Mouse (Mus musculus): ENCODE measurements around the gene Ier5. TPM values are rescaled to one million over a fixed set of nuclear protein-coding genes. Genes with fewer than 3 reads are reported as not detected.

Ier5 gene
- total and polyA plus RNA-seq, 3 experiments = 47.7 to 59.3 (median 58.8) TPM

DNA sequence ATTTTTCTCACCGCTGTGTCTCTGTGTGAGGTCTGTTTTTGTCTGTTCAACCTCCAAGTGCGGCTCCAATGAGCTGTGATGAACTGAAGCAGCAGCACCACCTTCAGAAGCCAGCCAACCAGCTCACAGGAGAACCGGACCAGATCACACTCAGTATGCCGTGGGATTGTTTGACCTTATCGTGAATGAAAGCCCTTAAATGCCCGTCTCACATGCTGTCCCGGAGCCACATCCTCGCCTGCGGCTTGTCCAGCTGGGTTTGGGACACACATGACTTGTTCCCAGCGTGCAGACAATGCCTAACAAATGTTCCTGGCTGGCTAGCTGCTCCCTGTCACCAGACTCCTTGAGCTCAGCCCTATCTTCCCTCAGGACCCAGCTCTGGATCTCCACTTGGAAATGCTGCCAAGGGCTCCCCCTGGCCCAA lies 47.7 kb downstream of the Ier5 start:
- H3K4me2 ChIP-seq (ENCODE audit: insufficient read depth, low read depth, poor library complexity, severe bottlenecking) = peak overlapping the region; percentile 84; the same call in 1 of the 2 replicates
- H3K9ac ChIP-seq (ENCODE audit: insufficient read depth, low read depth) = peak overlapping the region; percentile 17; the same call in 1 of the 2 replicates
- H3K36me3 ChIP-seq (replicated peaks in 1 of 2; ENCODE audit: control insufficient read depth in 1 of 2, insufficient read depth in 1 of 2, low read length in 1 of 2) = no peaks in the 10 kb centered on the region
- in situ Hi-C loops (cut with MboI; ENCODE audit: low pct_ligation_motif_present, low pct_unique_long_range_greater_than_20kb, low sequenced_read_pairs) (loop anchor here (5.0 kb wide), 2 partner anchors 36 to 86 kb away; no protein-coding TSS in a partner anchor), dilution Hi-C loops (cut with MboI; ENCODE audit: extremely low pct_ligation_motif_present, extremely low pct_unique_long_range_greater_than_20kb, low sequenced_read_pairs) (no loop called here)
- no peak for DNase-seq (ENCODE audit: extremely low read depth)
- H3K27me3 ChIP-seq (replicated peaks) = no peaks in the 10 kb centered on the region
- no peaks in the 10 kb centered on the region for H3K9me3 ChIP-seq (replicated peaks; ENCODE audit: low read length)
- no peaks in the 10 kb centered on the region; the same call in 1 of the 2 replicates for H3K79me2 ChIP-seq (replicated peaks; ENCODE audit: control insufficient read depth, extremely low read depth, insufficient read depth, poor library complexity, severe bottlenecking)
- TF ChIP-seq RAD21 (IDR thresholded peaks at IDR 0.05; ENCODE audit: low read depth, low read length) = no peak
- TF ChIP-seq USF2 (conservative IDR thresholded peaks at IDR 0.05; ENCODE audit: low read depth, low read length) = no peak
- no peak for TF ChIP-seq ZKSCAN1 (IDR thresholded peaks at IDR 0.05; ENCODE audit: borderline replicate concordance, low read depth, low read length)
- TF ChIP-seq SIN3A (IDR thresholded peaks at IDR 0.05; ENCODE audit: low read length) = no peak
- no peak for TF ChIP-seq ZC3H11A (IDR thresholded peaks at IDR 0.05; ENCODE audit: low read depth, low read length)
- TF ChIP-seq TBP (conservative IDR thresholded peaks at IDR 0.05; ENCODE audit: low read depth, low read length) = no peak
- no peak for TF ChIP-seq JUND (conservative IDR thresholded peaks at IDR 0.05; ENCODE audit: low read depth, low read length)
- TF ChIP-seq POLR2A (IDR thresholded peaks at IDR 0.05; ENCODE audit: low read depth, low read length) = no peak
- H3K4me1 ChIP-seq (ENCODE audit: control insufficient read depth in 1 of 2, insufficient read depth in 2 of 2) = peaks cover 36 to 69% of the 10 kb centered on the region in 2 experiments
- peak overlapping the region; percentile 92 for H3K27ac ChIP-seq (ENCODE audit: insufficient read depth, low read depth)
- no peak overlapping the region for H3K4me3 ChIP-seq (replicated peaks in 1 of 3; ENCODE audit: low read depth in 2 of 3, low read length in 2 of 3, poor library complexity in 1 of 3)

DNA sequence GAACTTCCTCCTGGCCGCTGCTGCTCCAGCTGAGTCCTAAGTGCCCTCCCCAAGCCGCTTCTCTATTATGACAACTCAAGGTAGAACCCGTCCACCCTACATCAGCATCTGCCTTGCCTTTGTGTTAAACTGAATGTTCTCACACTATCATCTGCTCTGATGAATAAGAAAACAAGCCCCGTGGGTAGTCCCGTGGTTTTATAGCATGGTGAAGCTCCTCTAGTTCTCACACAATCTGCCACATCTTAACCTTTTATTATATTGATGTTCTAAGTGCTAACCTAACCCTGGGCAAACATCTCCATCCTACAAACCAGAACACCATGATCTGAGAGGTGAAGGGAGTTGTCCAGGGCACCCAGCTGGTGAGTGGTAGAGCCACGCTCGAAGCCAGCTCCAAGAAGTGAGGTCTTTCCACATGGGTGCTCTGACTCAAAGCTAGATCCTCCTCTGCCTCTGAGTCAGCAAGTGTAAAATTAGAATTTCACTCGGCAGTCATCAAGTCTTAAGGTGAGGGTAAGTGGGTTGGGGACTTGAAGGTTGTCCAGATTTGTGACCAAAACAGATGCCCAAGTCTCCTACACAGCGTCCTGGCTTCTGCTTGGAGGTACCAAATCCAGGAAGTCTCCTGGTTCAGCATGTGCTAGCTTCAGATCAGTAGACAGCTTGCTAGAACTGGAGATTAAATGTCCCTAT lies 48.4 kb downstream of the Ier5 start:
- H3K36me3 ChIP-seq (replicated peaks in 1 of 2; ENCODE audit: control insufficient read depth in 1 of 2, insufficient read depth in 1 of 2, low read length in 1 of 2) = no peaks in the 10 kb centered on the region
- H3K4me3 ChIP-seq (replicated peaks in 1 of 3; ENCODE audit: low read depth in 2 of 3, low read length in 2 of 3, poor library complexity in 1 of 3) = peak overlapping the region; percentile 36 to 46 (median 38)
- no peaks in the 10 kb centered on the region for H3K27me3 ChIP-seq (replicated peaks)
- H3K9ac ChIP-seq (ENCODE audit: insufficient read depth, low read depth) = peak overlapping the region; percentile 50
- H3K79me2 ChIP-seq (replicated peaks; ENCODE audit: control insufficient read depth, extremely low read depth, insufficient read depth, poor library complexity, severe bottlenecking) = no peaks in the 10 kb centered on the region; the same call in 1 of the 2 replicates
- H3K9me3 ChIP-seq (replicated peaks; ENCODE audit: low read length) = no peaks in the 10 kb centered on the region
- H3K4me1 ChIP-seq (ENCODE audit: control insufficient read depth in 1 of 2, insufficient read depth in 2 of 2) = peaks cover 30 to 63% of the 10 kb centered on the region in 2 experiments
- H3K4me2 ChIP-seq (ENCODE audit: insufficient read depth, low read depth, poor library complexity, severe bottlenecking) = peak overlapping the region; percentile 84
- peak; percentile 89 for DNase-seq (ENCODE audit: extremely low read depth)
- in situ Hi-C loops (cut with MboI; ENCODE audit: low pct_ligation_motif_present, low pct_unique_long_range_greater_than_20kb, low sequenced_read_pairs) = loop anchor here (5.0 kb wide), 2 partner anchors 36 to 86 kb away; no protein-coding TSS in a partner anchor
- H3K27ac ChIP-seq (ENCODE audit: insufficient read depth, low read depth) = peak overlapping the region; percentile 92
- dilution Hi-C loops (cut with MboI; ENCODE audit: extremely low pct_ligation_motif_present, extremely low pct_unique_long_range_greater_than_20kb, low sequenced_read_pairs) = no loop called here
- TF ChIP-seq UBTF (IDR thresholded peaks at IDR 0.05; ENCODE audit: low read depth, low read length) (peak; percentile 62; the same call in 1 of the 2 replicates), JUND (conservative IDR thresholded peaks at IDR 0.05; ENCODE audit: low read depth, low read length) (peak; percentile 93), ETS1 (conservative IDR thresholded peaks at IDR 0.05; ENCODE audit: low read depth, low read length) (peak; percentile 97), EP300 (IDR thresholded peaks at IDR 0.05; ENCODE audit: low read length) (peak; percentile 94), HCFC1 (IDR thresholded peaks at IDR 0.05; ENCODE audit: low read depth, low read length) (no peak), SMC3 (IDR thresholded peaks at IDR 0.05; ENCODE audit: low read depth, low read length) (peak; percentile 41), NRF1 (IDR thresholded peaks at IDR 0.05; ENCODE audit: low read depth, low read length) (no peak), MAZ (IDR thresholded peaks at IDR 0.05; ENCODE audit: low read depth, low read length) (peak; percentile 86), USF1 (IDR thresholded peaks at IDR 0.05; ENCODE audit: low read depth, low read length) (no peak), PAX5 (IDR thresholded peaks at IDR 0.05; ENCODE audit: low read length) (no peak), ZC3H11A (IDR thresholded peaks at IDR 0.05; ENCODE audit: low read depth, low read length) (no peak), CTCF (conservative IDR thresholded peaks at IDR 0.05 in 1 of 2, IDR thresholded peaks at IDR 0.05 in 1 of 2; ENCODE audit: low read depth in 2 of 2, low read length in 2 of 2) (no peak), NELFE (IDR thresholded peaks at IDR 0.05; ENCODE audit: low read depth, low read length) (no peak), MAX (IDR thresholded peaks at IDR 0.05; ENCODE audit: low read length) (peak; percentile 95), ZNF384 (IDR thresholded peaks at IDR 0.05; ENCODE audit: low read depth, low read length) (no peak), CHD1 (IDR thresholded peaks at IDR 0.05; ENCODE audit: low read depth, low read length) (peak; percentile 36; the same call in 1 of the 2 replicates), SIN3A (IDR thresholded peaks at IDR 0.05; ENCODE audit: low read length) (peak; percentile 94), TCF12 (IDR thresholded peaks at IDR 0.05; ENCODE audit: low read depth, low read length) (peak; percentile 84), ZMIZ1 (IDR thresholded peaks at IDR 0.05; ENCODE audit: low read depth, low read length) (no peak), GABPA (IDR thresholded peaks at IDR 0.05; ENCODE audit: insufficient replicate concordance, low read depth, low read length) (no peak), E2F4 (IDR thresholded peaks at IDR 0.05; ENCODE audit: insufficient replicate concordance, low read depth, low read length) (no peak), ELF1 (IDR thresholded peaks at IDR 0.05; ENCODE audit: low read depth, low read length) (no peak), TBP (conservative IDR thresholded peaks at IDR 0.05; ENCODE audit: low read depth, low read length) (no peak; the same call in 1 of the 2 replicates), MYC (IDR thresholded peaks at IDR 0.05; ENCODE audit: low read depth, low read length) (peak; percentile 95), CHD2 (IDR thresholded peaks at IDR 0.05; ENCODE audit: low read length) (peak; percentile 77; the same call in 1 of the 2 replicates), POLR2AphosphoS2 (IDR thresholded peaks at IDR 0.05; ENCODE audit: low read depth, low read length) (no peak), BHLHE40 (IDR thresholded peaks at IDR 0.05; ENCODE audit: low read depth, low read length) (peak; percentile 86), POLR2A (IDR thresholded peaks at IDR 0.05; ENCODE audit: low read depth, low read length) (peak; percentile 50; the same call in 1 of the 2 replicates)
